Mouse (Mus musculus) limb, embryonic 12.5 days (tissue): ENCODE data around the gene Tmem161a. TPM values are rescaled to one million over a fixed set of nuclear protein-coding genes. Genes with fewer than 3 reads are reported as not detected.
A peak's percentile ranks its signal among the peaks of the same experiment; 100 is the strongest.
"Not testable (repeated sequence)": the region's sequence is repeated elsewhere in the genome, so short reads cannot be mapped to it uniquely, and the experiment has no call there.

Source experiments
- ATAC-seq: fragments of 200-750 bp; cut with Nextera tagmentation; 2 replicates; pipeline ENCODE4 v1.8.0; 2017; ENCODE audit warnings: low read depth, moderate TSS enrichment; ENCODE audit not compliant: insufficient number of reproducible peaks, insufficient read depth, low FRiP score, low TSS enrichment
- H3K27ac ChIP-seq: fragments of 300-500 bp; sonication (generic); 2 replicates; pipeline ENCODE4 v1.5.1; 2016; ENCODE audit warnings: mild to moderate bottlenecking, moderate library complexity
- H3K27me3 ChIP-seq: fragments of 300-500 bp; sonication (generic); 2 replicates; pipeline ENCODE4 v1.6.1; 2016; ENCODE audit warnings: mild to moderate bottlenecking, moderate library complexity
- H3K36me3 ChIP-seq: fragments of 300-500 bp; sonication (generic); 2 replicates; pipeline ENCODE4 v1.6.1; 2016; ENCODE audit warnings: mild to moderate bottlenecking, moderate library complexity
- H3K4me1 ChIP-seq: fragments of 300-500 bp; sonication (generic); replicated peaks from 2 replicates; pipeline ENCODE4 v1.6.1; 2016
- H3K4me2 ChIP-seq: fragments of 300-500 bp; sonication (generic); 2 replicates; pipeline ENCODE4 v1.6.1; 2016; ENCODE audit warnings: mild to moderate bottlenecking, moderate library complexity
- H3K4me3 ChIP-seq: fragments of 300-500 bp; sonication (generic); replicated peaks from 2 replicates; pipeline ENCODE4 v1.5.1; 2016; ENCODE audit warnings: mild to moderate bottlenecking
- H3K9ac ChIP-seq: fragments of 300-500 bp; sonication (generic); replicated peaks from 2 replicates; pipeline ENCODE4 v1.6.1; 2016; ENCODE audit warnings: mild to moderate bottlenecking, moderate library complexity
- H3K9me3 ChIP-seq: fragments of 300-500 bp; sonication (generic); 2 replicates; pipeline ENCODE4 v1.6.1; 2016; ENCODE audit warnings: mild to moderate bottlenecking, moderate library complexity
- WGBS: fragments of 180-500 bp; shearing (Covaris S2); methylation state at CpG from one replicate; pipeline ENCODE4 v1.1.7; 2016; 5-methylcytosine and 5-hydroxymethylcytosine counted together
- polyA plus RNA-seq: library from polyadenylated mRNA; unstranded; fragments of >200 nt; fragmentation: Nextera tagmentation; extraction: Ambion mirVana; gene quantifications from 2 replicates; pipeline ENCODE4 v1.2.1, GENCODE M21; 2016

The Tmem161a gene
- polyA plus RNA-seq, 1 experiment from 2014 or later: 69.9 TPM

DNA sequence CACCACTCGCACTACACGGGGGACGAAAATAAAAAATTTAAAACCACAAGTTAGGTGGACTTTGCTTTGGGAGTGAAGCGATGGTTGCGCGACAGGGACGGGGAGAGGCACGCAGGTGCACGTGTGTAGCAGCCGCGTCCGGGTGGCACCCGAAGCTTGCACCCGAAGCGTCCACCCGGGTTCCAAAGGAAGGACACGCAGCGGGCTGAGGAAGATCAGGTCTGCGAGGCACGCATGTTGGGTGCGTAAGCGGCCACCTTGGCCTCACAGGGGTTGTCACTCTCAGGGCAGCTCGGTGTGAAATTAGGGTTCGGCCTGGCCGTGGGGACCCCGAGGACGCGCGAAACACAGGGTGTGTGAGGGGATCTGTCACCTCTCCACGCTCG, 39.6 kb downstream of the Tmem161a start:
- H3K9ac ChIP-seq: peak overlapping the region; percentile 69
- peak overlapping the region; percentile 66 for H3K4me3 ChIP-seq
- no peaks in the 10 kb centered on the region for H3K36me3 ChIP-seq
- no peaks in the 10 kb centered on the region for H3K9me3 ChIP-seq
- peak overlapping the region; percentile 94 for H3K4me2 ChIP-seq
- H3K27ac ChIP-seq: no peak overlapping the region
- H3K27me3 ChIP-seq: peaks cover 11% of the 10 kb centered on the region; the same call in 1 of the 2 replicates
- 2% methylated on average over 31 of the region's 31 CpGs for WGBS
- ATAC-seq: no peak; the same call in 1 of the 2 replicates
- 0 out of 2 replicates have a peak, but pooled peaks cover 14% of the 10 kb centered on the region for H3K4me1 ChIP-seq

GRCm38 (mm10) chr8:70212112-70213055, 40.2 kb downstream of the Tmem161a start, which contains the start of gene Slc25a42:
Slc25a42 (minus strand) TSS chr8:70212305.
- Histone ChIP-seq H3K4me3 (peak within 1 kb of the TSS; percentile 66), H3K27ac (no peak within 1 kb of the TSS), H3K9me3 (no peaks in the 10 kb centered on the region), H3K4me1 (0 out of 2 replicates have a peak, but pooled peaks cover 14% of the 10 kb centered on the region), H3K27me3 (peaks cover 15% of the 10 kb centered on the region; the same call in 1 of the 2 replicates), H3K9ac (peak within 1 kb of the TSS; percentile 69), H3K36me3 (no peaks in the 10 kb centered on the region), H3K4me2 (peak within 1 kb of the TSS; percentile 94)
- ATAC-seq: peak; percentile 99
- WGBS: under 1% methylated on average over 66 of the region's 66 CpGs

- no peak for ATAC-seq
- H3K4me2 ChIP-seq: no peak overlapping the region
- H3K4me3 ChIP-seq: no peak overlapping the region
- 69% methylated on average over 3 of the region's 3 CpGs for WGBS
- peaks cover 16% of the 10 kb centered on the region; the same call in 1 of the 2 replicates for H3K4me1 ChIP-seq
- no peaks in the 10 kb centered on the region for H3K9me3 ChIP-seq
- no peak overlapping the region for H3K27ac ChIP-seq
- peaks cover 23% of the 10 kb centered on the region; the same call in 1 of the 2 replicates for H3K27me3 ChIP-seq
- no peaks in the 10 kb centered on the region for H3K36me3 ChIP-seq
- no peak overlapping the region for H3K9ac ChIP-seq
Measured at GRCm38 (mm10) chr8:70214411-70214810, 42.3 kb downstream of the Tmem161a start.

DNA sequence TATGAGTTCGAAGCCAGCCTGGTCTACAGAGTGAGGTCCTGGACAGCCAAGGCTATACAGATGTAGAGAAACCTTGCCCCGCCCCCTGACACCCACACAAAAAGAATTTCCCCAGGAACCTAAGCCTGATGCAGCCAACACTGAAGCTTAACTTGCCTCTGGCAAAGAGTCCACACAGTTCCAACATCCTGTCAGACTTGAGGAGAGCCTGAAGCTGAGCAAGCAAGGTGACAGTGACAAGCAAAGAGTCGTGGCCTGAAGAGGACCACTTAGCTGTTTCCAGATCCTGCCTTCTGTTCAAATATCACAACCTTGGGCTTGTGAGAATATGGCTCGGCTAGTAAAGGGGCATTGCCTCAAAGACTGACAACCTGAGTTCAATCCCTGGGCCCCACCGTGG, 42.9 kb downstream of the Tmem161a start:
- ATAC-seq: no peak
- Histone ChIP-seq H3K9me3 (no peaks in the 10 kb centered on the region), H3K4me3 (no peak overlapping the region), H3K4me1 (peaks cover 17% of the 10 kb centered on the region; the same call in 1 of the 2 replicates), H3K36me3 (no peaks in the 10 kb centered on the region), H3K9ac (no peak overlapping the region), H3K27me3 (peaks cover 23% of the 10 kb centered on the region; the same call in 1 of the 2 replicates), H3K27ac (no peak overlapping the region), H3K4me2 (no peak overlapping the region)
- WGBS: 77% methylated on average over 5 of the region's 5 CpGs

DNA sequence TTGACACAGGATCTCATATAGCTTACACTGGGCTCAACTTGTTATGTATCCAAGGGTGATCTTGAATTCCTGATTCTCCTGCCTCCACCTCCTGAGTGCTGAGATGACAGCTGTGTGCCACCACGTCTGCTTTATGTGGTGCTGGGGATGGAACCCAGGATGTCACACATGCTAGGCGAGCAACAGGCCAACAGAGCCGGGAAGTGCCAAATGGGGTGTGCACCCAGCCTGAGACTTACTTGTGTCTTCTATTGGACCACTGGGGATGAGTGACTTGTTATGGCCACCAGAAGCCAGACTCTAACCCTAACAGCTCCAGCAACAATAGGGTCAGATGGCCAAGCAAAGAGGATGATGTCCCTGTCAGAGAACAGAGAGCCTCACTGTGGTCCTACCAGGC, 44.0 kb downstream of the Tmem161a start:
- Histone ChIP-seq H3K4me1 (peaks cover 12% of the 10 kb centered on the region; the same call in 1 of the 2 replicates), H3K27me3 (peaks cover 14% of the 10 kb centered on the region; the same call in 1 of the 2 replicates)
- not testable (repeated sequence) for H3K36me3 ChIP-seq, ATAC-seq, H3K4me2 ChIP-seq, H3K9me3 ChIP-seq, H3K27ac ChIP-seq, H3K4me3 ChIP-seq, H3K9ac ChIP-seq
- WGBS: 77% methylated on average over 3 of the region's 3 CpGs

DNA sequence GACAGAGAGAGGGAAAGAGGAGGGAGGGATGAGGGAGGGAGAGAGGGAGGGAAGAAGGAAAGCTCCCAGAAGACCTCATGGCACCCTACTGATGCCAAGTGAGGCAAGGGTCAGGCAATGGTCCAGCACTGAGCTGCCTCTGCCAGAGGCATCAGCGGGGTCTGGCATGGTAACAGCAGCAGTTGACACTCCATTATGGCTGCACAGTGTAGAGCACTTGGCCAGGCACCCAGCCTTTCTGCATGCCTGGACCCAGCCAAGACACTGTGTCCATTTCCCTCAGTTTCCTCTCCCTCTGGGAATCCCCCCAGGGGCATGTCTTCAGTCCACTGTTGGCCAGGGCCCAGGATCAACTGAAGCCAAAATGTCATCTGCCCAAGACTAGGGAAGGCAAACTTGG, 44.4 kb downstream of the Tmem161a start:
- no peaks in the 10 kb centered on the region for H3K9me3 ChIP-seq
- ATAC-seq: no peak
- no peak overlapping the region for H3K4me3 ChIP-seq
- H3K4me2 ChIP-seq: no peak overlapping the region
- H3K36me3 ChIP-seq: no peaks in the 10 kb centered on the region
- peaks cover 12% of the 10 kb centered on the region; the same call in 1 of the 2 replicates for H3K27me3 ChIP-seq
- 63% methylated on average over 1 of the region's 1 CpGs for WGBS
- no peak overlapping the region for H3K27ac ChIP-seq
- H3K9ac ChIP-seq: no peak overlapping the region
- peaks cover 8% of the 10 kb centered on the region; the same call in 1 of the 2 replicates for H3K4me1 ChIP-seq

- ATAC-seq: no peak
- no peak overlapping the region for H3K9ac ChIP-seq
- no peak overlapping the region for H3K27ac ChIP-seq
- H3K4me2 ChIP-seq: no peak overlapping the region
- H3K27me3 ChIP-seq: peaks cover 12% of the 10 kb centered on the region; the same call in 1 of the 2 replicates
- peaks cover 7% of the 10 kb centered on the region for H3K36me3 ChIP-seq
- H3K4me1 ChIP-seq: peaks cover 6% of the 10 kb centered on the region; the same call in 1 of the 2 replicates
- no peak overlapping the region for H3K4me3 ChIP-seq
- H3K9me3 ChIP-seq: no peaks in the 10 kb centered on the region
Measured at GRCm38 (mm10) chr8:70217441-70217840, 45.3 kb downstream of the Tmem161a start.

GRCm38 (mm10) chr8:70219107-70219684, 47.0 kb downstream of the Tmem161a start:
- no peak overlapping the region for H3K4me3 ChIP-seq
- 54% methylated on average over 5 of the region's 5 CpGs for WGBS

GRCm38 (mm10) chr8:70220236-70220840, 48.2 kb downstream of the Tmem161a start:
- no peak for ATAC-seq
- Histone ChIP-seq H3K27ac (no peak overlapping the region), H3K9me3 (no peaks in the 10 kb centered on the region), H3K9ac (no peak overlapping the region; the same call in 1 of the 2 replicates), H3K4me3 (no peak overlapping the region), H3K27me3 (peaks cover 12% of the 10 kb centered on the region; the same call in 1 of the 2 replicates), H3K4me1 (peaks cover 3% of the 10 kb centered on the region; the same call in 1 of the 2 replicates), H3K4me2 (no peak overlapping the region), H3K36me3 (peaks cover 35% of the 10 kb centered on the region)
- WGBS: 72% methylated on average over 8 of the region's 8 CpGs

More at GRCm38 (mm10) chr8:70219107-70219684, 47.0 kb downstream of the Tmem161a start:
- Histone ChIP-seq H3K36me3 (peaks cover 23% of the 10 kb centered on the region), H3K27me3 (peaks cover 12% of the 10 kb centered on the region; the same call in 1 of the 2 replicates), H3K4me1 (peaks cover 3% of the 10 kb centered on the region; the same call in 1 of the 2 replicates), H3K9ac (no peak overlapping the region; the same call in 1 of the 2 replicates), H3K9me3 (no peaks in the 10 kb centered on the region), H3K27ac (no peak overlapping the region), H3K4me2 (no peak overlapping the region)
- ATAC-seq: no peak

DNA sequence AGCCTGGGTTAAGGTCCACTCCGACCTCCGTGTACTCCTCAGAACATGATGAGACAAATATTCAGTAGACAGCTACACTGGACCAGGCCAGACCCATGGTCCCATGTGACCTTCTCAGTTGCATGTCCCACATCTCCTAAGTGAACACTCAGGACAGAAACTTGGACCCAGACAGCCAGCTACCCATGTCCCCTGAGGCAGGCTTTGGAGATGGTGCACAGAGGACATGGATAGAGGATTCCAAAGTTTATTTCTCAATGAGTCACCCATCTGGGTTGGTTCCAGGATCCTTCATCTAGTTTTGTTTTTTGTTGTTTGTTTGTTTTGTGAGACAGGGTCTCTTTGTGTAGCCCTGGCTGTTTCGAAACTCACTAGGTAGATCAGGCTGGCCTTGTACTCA, 48.8 kb downstream of the Tmem161a start:
- Histone ChIP-seq H3K9ac (no peak overlapping the region; the same call in 1 of the 2 replicates), H3K27ac (no peak overlapping the region), H3K36me3 (peaks cover 40% of the 10 kb centered on the region), H3K4me3 (no peak overlapping the region), H3K4me2 (no peak overlapping the region), H3K27me3 (peaks cover 12% of the 10 kb centered on the region; the same call in 1 of the 2 replicates), H3K4me1 (peaks cover 3% of the 10 kb centered on the region; the same call in 1 of the 2 replicates), H3K9me3 (no peaks in the 10 kb centered on the region)
- WGBS: 92% methylated on average over 3 of the region's 3 CpGs
- ATAC-seq: no peak
